Mouse (Mus musculus): ENCODE results near the gene Vps8. TPM values are rescaled to one million over a fixed set of nuclear protein-coding genes. Genes with fewer than 3 reads are reported as not detected.

The Vps8 gene
- total RNA-seq (2014; fragmentation: Nextera tagmentation) (34.9 and 50.1 TPM in 2 replicates), total RNA-seq (2017) (26.2 TPM in 2 replicates), polyA plus RNA-seq (2012) (30.3 and 43.3 TPM in 2 replicates)

GRCm38 (mm10) chr16:21422645-21423545 is at the start of gene Vps8:
TSS of gene Vps8 (plus strand) at chr16:21423118.
- peak; percentile 96 for DNase-seq (ENCODE audit: low spot score)
- TF ChIP-seq TAL1 (conservative IDR thresholded peaks at IDR 0.05; ENCODE audit: low read depth, low read length) = no peak
- TF ChIP-seq GATA1 (IDR thresholded peaks at IDR 0.05; ENCODE audit: borderline replicate concordance, low read length) = no peak
- TF ChIP-seq POLR2AphosphoS5 (IDR thresholded peaks at IDR 0.05; ENCODE audit: insufficient replicate concordance, low read depth, low read length) = no peak
- peaks cover 14% of the 10 kb centered on the region for H3K36me3 ChIP-seq (replicated peaks)
- H3K4me3 ChIP-seq (ENCODE audit: low read depth, low read length) = peak within 1 kb of the TSS; percentile 97
- H3K9me3 ChIP-seq (replicated peaks) = no peaks in the 10 kb centered on the region
- ATAC-seq (ENCODE audit: extremely low read depth, insufficient number of reproducible peaks, low FRiP score, poor library complexity, severe bottlenecking) = peak; percentile 91
- H3K27me3 ChIP-seq (ENCODE audit: insufficient read depth, low read length) = no peaks in the 10 kb centered on the region
- peaks cover 30% of the 10 kb centered on the region for H3K4me1 ChIP-seq (ENCODE audit: insufficient read depth, low read depth, low read length)

DNA sequence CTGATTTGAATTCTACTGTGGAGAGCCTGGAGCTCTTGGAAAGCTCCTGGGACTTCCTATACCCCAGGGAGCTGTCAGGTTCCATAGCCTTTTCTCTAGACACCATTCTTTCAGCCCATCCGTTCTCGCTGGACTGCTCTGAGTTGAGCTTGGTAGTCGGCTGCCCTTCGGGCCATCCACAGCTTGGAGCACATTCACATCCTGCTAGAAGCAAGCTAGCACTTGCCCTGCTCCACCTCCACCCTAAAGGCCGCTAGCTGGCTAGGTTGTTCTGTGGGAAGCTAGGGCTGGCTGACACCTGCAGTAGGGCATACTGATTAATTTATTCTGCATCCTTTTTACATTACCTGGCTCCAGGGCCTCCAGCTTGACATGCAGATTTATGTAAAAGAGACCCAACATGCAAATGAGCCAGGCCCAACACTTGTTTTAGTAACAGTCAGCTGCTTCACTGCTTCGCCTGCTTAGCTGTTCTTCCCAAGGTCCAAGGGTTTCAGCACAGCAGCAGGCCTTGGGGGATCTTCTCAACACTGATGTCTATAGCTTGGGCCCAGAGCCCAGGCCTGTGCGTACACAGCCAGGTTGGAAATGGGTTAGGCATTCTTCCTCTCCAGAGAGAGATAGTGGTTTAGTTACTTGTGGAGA is 49.5 kb upstream of the Vps8 start:
- peaks cover 6% of the 10 kb centered on the region; the same call in 1 of the 2 replicates for H3K27me3 ChIP-seq (ENCODE audit: insufficient read depth, low read length)
- TF ChIP-seq GATA2 (IDR thresholded peaks at IDR 0.05; ENCODE audit: borderline replicate concordance, low read depth, low read length) = no peak
- TF ChIP-seq TAL1 (conservative IDR thresholded peaks at IDR 0.05; ENCODE audit: low read depth, low read length) = no peak
- no peaks in the 10 kb centered on the region for H3K4me1 ChIP-seq (ENCODE audit: insufficient read depth, low read depth, low read length)
- H3K36me3 ChIP-seq (replicated peaks) = no peaks in the 10 kb centered on the region
- no peak overlapping the region for H3K4me3 ChIP-seq (ENCODE audit: low read depth, low read length)
- no peaks in the 10 kb centered on the region for H3K9me3 ChIP-seq (replicated peaks)
- no peak for DNase-seq (ENCODE audit: low spot score)
- no peak for ATAC-seq (ENCODE audit: extremely low read depth, insufficient number of reproducible peaks, low FRiP score, poor library complexity, severe bottlenecking)

- TF ChIP-seq TAL1 (conservative IDR thresholded peaks at IDR 0.05; ENCODE audit: low read depth, low read length) (no peak), GATA2 (IDR thresholded peaks at IDR 0.05; ENCODE audit: borderline replicate concordance, low read depth, low read length) (no peak), CTCF (IDR thresholded peaks at IDR 0.05; ENCODE audit: low read depth, low read length) (no peak), GATA1 (IDR thresholded peaks at IDR 0.05; ENCODE audit: borderline replicate concordance, low read length) (no peak), POLR2AphosphoS5 (IDR thresholded peaks at IDR 0.05; ENCODE audit: insufficient replicate concordance, low read depth, low read length) (no peak)
- DNase-seq (ENCODE audit: low spot score) (no peak), ATAC-seq (ENCODE audit: extremely low read depth, insufficient number of reproducible peaks, low FRiP score, poor library complexity, severe bottlenecking) (no peak)
- H3K9me3 ChIP-seq (replicated peaks) = no peaks in the 10 kb centered on the region
- no peaks in the 10 kb centered on the region for H3K4me1 ChIP-seq (ENCODE audit: insufficient read depth, low read depth, low read length)
- no peak overlapping the region for H3K4me3 ChIP-seq (ENCODE audit: low read depth, low read length)
- peaks cover 6% of the 10 kb centered on the region; the same call in 1 of the 2 replicates for H3K27me3 ChIP-seq (ENCODE audit: insufficient read depth, low read length)
- no peaks in the 10 kb centered on the region for H3K36me3 ChIP-seq (replicated peaks)
Measured at GRCm38 (mm10) chr16:21374067-21374466, 48.9 kb upstream of the Vps8 start.

DNA sequence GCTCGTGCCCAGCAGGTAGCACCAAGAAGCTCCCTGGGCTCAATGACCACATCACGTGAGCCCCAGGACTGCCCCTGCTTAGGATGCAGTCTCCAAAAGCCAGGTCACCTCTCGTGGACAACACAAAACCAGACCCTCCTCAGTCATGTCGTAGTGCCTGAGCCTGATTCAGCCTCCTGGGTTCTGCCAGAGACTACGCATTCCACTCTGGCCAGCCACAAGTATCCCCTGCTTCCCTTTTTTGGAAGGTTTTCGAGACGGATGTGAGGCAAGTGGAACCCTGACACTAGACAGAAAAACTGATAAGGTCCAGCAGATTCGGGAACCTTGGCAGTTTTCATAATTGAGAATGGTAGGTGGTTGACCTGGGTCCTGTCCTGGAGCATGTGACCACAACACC is 47.8 kb upstream of the Vps8 start:
- TF ChIP-seq GATA1 (IDR thresholded peaks at IDR 0.05; ENCODE audit: borderline replicate concordance, low read length) (no peak), TAL1 (conservative IDR thresholded peaks at IDR 0.05; ENCODE audit: low read depth, low read length) (no peak), CTCF (IDR thresholded peaks at IDR 0.05; ENCODE audit: low read depth, low read length) (no peak), POLR2AphosphoS5 (IDR thresholded peaks at IDR 0.05; ENCODE audit: insufficient replicate concordance, low read depth, low read length) (no peak), GATA2 (IDR thresholded peaks at IDR 0.05; ENCODE audit: borderline replicate concordance, low read depth, low read length) (no peak)
- Histone ChIP-seq H3K4me1 (ENCODE audit: insufficient read depth, low read depth, low read length) (no peaks in the 10 kb centered on the region), H3K9me3 (replicated peaks) (no peaks in the 10 kb centered on the region), H3K36me3 (replicated peaks) (no peaks in the 10 kb centered on the region), H3K4me3 (ENCODE audit: low read depth, low read length) (no peak overlapping the region), H3K27me3 (ENCODE audit: insufficient read depth, low read length) (peaks cover 6% of the 10 kb centered on the region; the same call in 1 of the 2 replicates)
- no peak for DNase-seq (ENCODE audit: low spot score)
- ATAC-seq (ENCODE audit: extremely low read depth, insufficient number of reproducible peaks, low FRiP score, poor library complexity, severe bottlenecking) = no peak

DNA sequence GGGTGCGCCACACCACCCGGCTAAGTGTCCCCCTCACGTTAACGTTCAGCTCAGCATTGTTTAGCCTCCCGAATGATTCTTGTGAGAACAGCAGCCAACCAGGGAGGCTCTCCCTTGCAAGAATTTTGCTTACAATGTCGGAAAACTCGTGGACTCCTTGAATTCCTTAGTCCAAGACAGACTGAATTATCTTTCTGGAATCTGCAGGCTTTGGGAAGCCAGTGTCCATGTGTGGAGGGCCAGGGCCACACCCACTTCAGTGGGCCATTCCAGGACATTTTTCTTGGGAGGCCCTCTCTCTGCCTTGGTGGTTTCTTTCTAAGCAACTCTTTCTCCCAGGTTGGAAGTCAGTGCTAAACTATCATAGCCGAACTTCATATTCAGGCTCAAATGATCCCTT is 46.6 kb upstream of the Vps8 start:
- no peak for ATAC-seq (ENCODE audit: extremely low read depth, insufficient number of reproducible peaks, low FRiP score, poor library complexity, severe bottlenecking)
- TF ChIP-seq TAL1 (conservative IDR thresholded peaks at IDR 0.05; ENCODE audit: low read depth, low read length) = no peak
- no peak for TF ChIP-seq CTCF (IDR thresholded peaks at IDR 0.05; ENCODE audit: low read depth, low read length)
- TF ChIP-seq GATA1 (IDR thresholded peaks at IDR 0.05; ENCODE audit: borderline replicate concordance, low read length) = no peak
- no peak for TF ChIP-seq POLR2AphosphoS5 (IDR thresholded peaks at IDR 0.05; ENCODE audit: insufficient replicate concordance, low read depth, low read length)
- TF ChIP-seq GATA2 (IDR thresholded peaks at IDR 0.05; ENCODE audit: borderline replicate concordance, low read depth, low read length) = no peak
- Histone ChIP-seq H3K4me1 (ENCODE audit: insufficient read depth, low read depth, low read length) (no peaks in the 10 kb centered on the region), H3K36me3 (replicated peaks) (no peaks in the 10 kb centered on the region), H3K4me3 (ENCODE audit: low read depth, low read length) (no peak overlapping the region), H3K27me3 (ENCODE audit: insufficient read depth, low read length) (peaks cover 6% of the 10 kb centered on the region; the same call in 1 of the 2 replicates), H3K9me3 (replicated peaks) (no peaks in the 10 kb centered on the region)
- no peak for DNase-seq (ENCODE audit: low spot score)

- ATAC-seq (ENCODE audit: extremely low read depth, insufficient number of reproducible peaks, low FRiP score, poor library complexity, severe bottlenecking) (no peak), DNase-seq (ENCODE audit: low spot score) (no peak)
- TF ChIP-seq TAL1 (conservative IDR thresholded peaks at IDR 0.05; ENCODE audit: low read depth, low read length) (no peak), CTCF (IDR thresholded peaks at IDR 0.05; ENCODE audit: low read depth, low read length) (no peak), POLR2AphosphoS5 (IDR thresholded peaks at IDR 0.05; ENCODE audit: insufficient replicate concordance, low read depth, low read length) (no peak), GATA2 (IDR thresholded peaks at IDR 0.05; ENCODE audit: borderline replicate concordance, low read depth, low read length) (no peak), GATA1 (IDR thresholded peaks at IDR 0.05; ENCODE audit: borderline replicate concordance, low read length) (no peak)
- no peaks in the 10 kb centered on the region for H3K9me3 ChIP-seq (replicated peaks)
- no peak overlapping the region for H3K4me3 ChIP-seq (ENCODE audit: low read depth, low read length)
- H3K27me3 ChIP-seq (ENCODE audit: insufficient read depth, low read length) = peaks cover 6% of the 10 kb centered on the region
- no peaks in the 10 kb centered on the region for H3K36me3 ChIP-seq (replicated peaks)
- H3K4me1 ChIP-seq (ENCODE audit: insufficient read depth, low read depth, low read length) = no peaks in the 10 kb centered on the region
Measured at GRCm38 (mm10) chr16:21376949-21377604, 45.8 kb upstream of the Vps8 start.
